Comparison of ENCODE assay signal across 24 mouse cellular contexts in genomic region chr1:38594766-38595165, GRCm38 (mm10).
DNase-seq lines count a peak whose midpoint lies in the region; ATAC-seq and TF ChIP-seq lines count a peak whose summit lies in the region.
"Had no signal": no experiment of that assay in that cellular context is flagged by ENCODE, and none has a peak within 500 bp of the region (broad histone marks: within the 10 kb centered on the region; RNA-seq: fewer than 3 reads in every experiment).

No protein-coding gene starts in this region.

- no peaks in the 10 kb centered on the region for H3K9me3 ChIP-seq in forebrain, embryonic 12.5 days
- H3K9me3 ChIP-seq in forebrain, embryonic 14.5 days (replicated peaks; ENCODE audit: control insufficient read depth, low read length) = no peaks in the 10 kb centered on the region
- H3K9me3 ChIP-seq in hindbrain, postnatal 0 days (ENCODE audit: low read length) = no peaks in the 10 kb centered on the region
- H3K9me3 ChIP-seq in hindbrain, embryonic 11.5 days (ENCODE audit: control insufficient read depth, low read length) = no peaks in the 10 kb centered on the region
- H3K9me3 ChIP-seq in neural tube, embryonic 15.5 days (replicated peaks) = no peaks in the 10 kb centered on the region
- H3K9me3 ChIP-seq: heart, embryonic 13.5 days; liver, embryonic 13.5 days; neural tube, embryonic 12.5 days had no signal

- no peak for TF ChIP-seq CTCF in hindbrain, postnatal 0 days (IDR thresholded peaks at IDR 0.05; ENCODE audit: low read depth)

- H3K4me2 ChIP-seq in forebrain, embryonic 12.5 days = no peak overlapping the region
- H3K4me2 ChIP-seq in forebrain, embryonic 14.5 days (ENCODE audit: low read length) = no peak overlapping the region
- H3K4me2 ChIP-seq in hindbrain, postnatal 0 days (ENCODE audit: low read depth, low read length) = no peak overlapping the region
- no peak overlapping the region for H3K4me2 ChIP-seq in hindbrain, embryonic 11.5 days (replicated peaks; ENCODE audit: low read depth, low read length)
- H3K4me2 ChIP-seq in neural tube, embryonic 15.5 days = no peak overlapping the region
- H3K4me2 ChIP-seq: heart, embryonic 13.5 days; liver, embryonic 13.5 days; neural tube, embryonic 12.5 days had no signal

- peaks cover 15% of the 10 kb centered on the region for H3K4me1 ChIP-seq in forebrain, embryonic 12.5 days
- H3K4me1 ChIP-seq in forebrain, embryonic 14.5 days (ENCODE audit: control insufficient read depth, insufficient read depth, low read length) = peaks cover 7% of the 10 kb centered on the region
- no peaks in the 10 kb centered on the region for H3K4me1 ChIP-seq in hindbrain, postnatal 0 days (ENCODE audit: insufficient read depth, low read length)
- H3K4me1 ChIP-seq in hindbrain, embryonic 11.5 days (replicated peaks; ENCODE audit: control insufficient read depth, insufficient read depth, low read length) = no peaks in the 10 kb centered on the region
- peaks cover 27% of the 10 kb centered on the region for H3K4me1 ChIP-seq in neural tube, embryonic 15.5 days
- H3K4me1 ChIP-seq: liver, embryonic 13.5 days had no signal

- H3K27ac ChIP-seq in forebrain, embryonic 12.5 days = 0 out of 2 replicates have a peak overlapping the region, but pooled peaks have one; percentile 43
- no peak overlapping the region for H3K27ac ChIP-seq in forebrain, embryonic 14.5 days (ENCODE audit: low read depth, low read length)
- no peak overlapping the region for H3K27ac ChIP-seq in hindbrain, postnatal 0 days
- H3K27ac ChIP-seq in hindbrain, embryonic 11.5 days (ENCODE audit: low read depth, low read length) = no peak overlapping the region
- 0 out of 2 replicates have a peak overlapping the region, but pooled peaks have one; percentile 10 for H3K27ac ChIP-seq in neural tube, embryonic 15.5 days (replicated peaks)
- H3K27ac ChIP-seq: heart, embryonic 13.5 days; kidney, postnatal 0 days; liver, embryonic 13.5 days; neural tube, embryonic 12.5 days; stomach, postnatal 0 days had no signal

- H3K27me3 ChIP-seq in forebrain, embryonic 12.5 days = no peaks in the 10 kb centered on the region
- no peaks in the 10 kb centered on the region for H3K27me3 ChIP-seq in forebrain, embryonic 14.5 days (replicated peaks; ENCODE audit: control insufficient read depth, insufficient read depth, low read length)
- H3K27me3 ChIP-seq in hindbrain, postnatal 0 days (ENCODE audit: insufficient read depth, low read length) = no peaks in the 10 kb centered on the region
- no peaks in the 10 kb centered on the region for H3K27me3 ChIP-seq in hindbrain, embryonic 11.5 days (ENCODE audit: control insufficient read depth, insufficient read depth, low read length)
- no peaks in the 10 kb centered on the region for H3K27me3 ChIP-seq in neural tube, embryonic 15.5 days (replicated peaks)
- H3K27me3 ChIP-seq: heart, embryonic 13.5 days; liver, embryonic 13.5 days; neural tube, embryonic 12.5 days had no signal

- H3K4me3 ChIP-seq in forebrain, embryonic 12.5 days (replicated peaks) = no peak overlapping the region
- no peak overlapping the region for H3K4me3 ChIP-seq in forebrain, embryonic 14.5 days (ENCODE audit: low read depth, low read length)
- no peak overlapping the region for H3K4me3 ChIP-seq in hindbrain, postnatal 0 days (ENCODE audit: low read length)
- H3K4me3 ChIP-seq in hindbrain, embryonic 11.5 days (ENCODE audit: low read depth, low read length) = no peak overlapping the region
- no peak overlapping the region for H3K4me3 ChIP-seq in neural tube, embryonic 15.5 days (replicated peaks)
- H3K4me3 ChIP-seq: heart, embryonic 13.5 days; liver, embryonic 13.5 days; neural tube, embryonic 12.5 days had no signal

- H3K36me3 ChIP-seq in forebrain, embryonic 12.5 days (replicated peaks) = no peaks in the 10 kb centered on the region
- H3K36me3 ChIP-seq in forebrain, embryonic 14.5 days (ENCODE audit: control insufficient read depth, insufficient read depth, low read length) = peaks cover 4% of the 10 kb centered on the region; the same call in 1 of the 2 replicates
- no peaks in the 10 kb centered on the region for H3K36me3 ChIP-seq in hindbrain, postnatal 0 days (ENCODE audit: insufficient read depth, low read length)
- H3K36me3 ChIP-seq in hindbrain, embryonic 11.5 days (ENCODE audit: control insufficient read depth, insufficient read depth, low read length) = no peaks in the 10 kb centered on the region
- no peaks in the 10 kb centered on the region for H3K36me3 ChIP-seq in neural tube, embryonic 15.5 days
- H3K36me3 ChIP-seq: heart, embryonic 13.5 days; liver, embryonic 13.5 days; neural tube, embryonic 12.5 days had no signal

- WGBS in forebrain, embryonic 12.5 days = 71% methylated on average over 5 of the region's 5 CpGs
- WGBS in forebrain, embryonic 14.5 days = 79% methylated on average over 5 of the region's 5 CpGs
- 79% methylated on average over 5 of the region's 5 CpGs for WGBS in hindbrain, postnatal 0 days
- 80% methylated on average over 5 of the region's 5 CpGs for WGBS in hindbrain, embryonic 11.5 days
- WGBS in neural tube, embryonic 15.5 days = 73% methylated on average over 5 of the region's 5 CpGs

- ATAC-seq in forebrain, embryonic 12.5 days (ENCODE audit: low FRiP score) = no peak
- no peak for ATAC-seq in forebrain, embryonic 14.5 days
- ATAC-seq in hindbrain, postnatal 0 days = 0 out of 2 replicates have a peak, but pooled peaks have one; percentile 24
- ATAC-seq in hindbrain, embryonic 11.5 days (ENCODE audit: low FRiP score) = no peak
- ATAC-seq in neural tube, embryonic 15.5 days (ENCODE audit: low FRiP score) = 0 out of 2 replicates have a peak, but pooled peaks have one; percentile 28
- ATAC-seq: forebrain, postnatal 0 days had no signal

- H3K9ac ChIP-seq in forebrain, embryonic 12.5 days = no peak overlapping the region
- H3K9ac ChIP-seq in forebrain, embryonic 14.5 days (ENCODE audit: low read length) = no peak overlapping the region
- H3K9ac ChIP-seq in hindbrain, postnatal 0 days (replicated peaks; ENCODE audit: low read length) = no peak overlapping the region
- H3K9ac ChIP-seq in hindbrain, embryonic 11.5 days (ENCODE audit: low read depth, low read length) = no peak overlapping the region
- H3K9ac ChIP-seq in neural tube, embryonic 15.5 days (replicated peaks) = no peak overlapping the region
- H3K9ac ChIP-seq: forebrain, postnatal 0 days; heart, embryonic 13.5 days; liver, embryonic 13.5 days; neural tube, embryonic 12.5 days had no signal

- DNase-seq in forebrain, embryonic 14.5 days (ENCODE audit: low spot score) = no peak
- no peak for DNase-seq in hindbrain, postnatal 0 days (ENCODE audit: low spot score)
- DNase-seq in hindbrain, embryonic 11.5 days (ENCODE audit: low spot score) = no peak
- DNase-seq in retina, postnatal 1 day = peak; percentile 30
- no peak for DNase-seq in retina, embryonic 14.5 days (ENCODE audit: low spot score)
- DNase-seq in cerebellum, adult 18-20 months = no peak
- DNase-seq: adrenal gland, postnatal 25 days; cerebellum, postnatal 14 days; forebrain, postnatal 0 days; gastrocnemius, postnatal 14 days; heart, adult 18-20 months; heart, postnatal 14 days; kidney, adult 11 months; layer of hippocampus, adult 9-11 months; liver, embryonic 13.5 days; lung, adult 2 months; thymus, adult 2 months; thymus, postnatal 4 days had no signal

Comparison
In these comparisons a context has a peak if more than half of its experiments do, and no peak if none do; other contexts are left out.
1. ATAC-seq: peak in hindbrain, postnatal 0 days (single experiment) and neural tube, embryonic 15.5 days (single experiment); none in forebrain, embryonic 12.5 days (single experiment), forebrain, embryonic 14.5 days (single experiment) and hindbrain, embryonic 11.5 days (single experiment).
2. H3K27ac ChIP-seq: peak in forebrain, embryonic 12.5 days (single experiment) and neural tube, embryonic 15.5 days (single experiment); none in forebrain, embryonic 14.5 days (single experiment), hindbrain, postnatal 0 days (single experiment) and hindbrain, embryonic 11.5 days (single experiment).